Mouse (Mus musculus) heart, adult 2 months (tissue): ENCODE data around the gene Rhbdf2. TPM values are rescaled to one million over a fixed set of nuclear protein-coding genes. Genes with fewer than 3 reads are reported as not detected.

Experiments
- DNase-seq, 2 experiments: peaks; one replicate each; pipeline ENCODE4 v3.0.0; 2021
- H3K27ac ChIP-seq: fragments of 200-600 bp; 2 replicates; pipeline ENCODE4 v1.8.1; 2022
- H3K27me3 ChIP-seq: fragments of 200-500 bp; 2 replicates; pipeline ENCODE4 v1.6.1; 2012; ENCODE audit warnings: mild to moderate bottlenecking, low read length, inconsistent platforms, mixed read lengths; ENCODE audit not compliant: control insufficient read depth, insufficient read depth
- H3K36me3 ChIP-seq: fragments of 200-500 bp; 2 replicates; pipeline ENCODE4 v1.6.1; 2012; ENCODE audit warnings: low read length, inconsistent platforms; ENCODE audit not compliant: control insufficient read depth, insufficient read depth
- H3K4me1 ChIP-seq: fragments of 200-500 bp; 2 replicates; pipeline ENCODE4 v1.6.1; 2011; ENCODE audit warnings: low read length; ENCODE audit not compliant: control insufficient read depth, insufficient read depth
- H3K4me3 ChIP-seq: fragments of 200-600 bp; 2 replicates; pipeline ENCODE4 v1.8.1; 2022
- H3K79me2 ChIP-seq: fragments of 200-500 bp; replicated peaks from 2 replicates; pipeline ENCODE4 v1.6.1; 2012; ENCODE audit warnings: mild to moderate bottlenecking, inconsistent platforms, low read length, moderate library complexity, mixed read lengths; ENCODE audit not compliant: control insufficient read depth, insufficient read depth
- H3K9ac ChIP-seq: fragments of 200-500 bp; 2 replicates; pipeline ENCODE4 v1.6.1; 2012; ENCODE audit warnings: low read depth, mild to moderate bottlenecking, control low read depth, inconsistent platforms, low read length, mixed read lengths
- CTCF ChIP-seq: fragments of 200-600 bp; IDR thresholded peaks from 2 replicates; pipeline ENCODE4 v1.8.1; 2022; ENCODE audit warnings: antibody characterized with exemption, mild to moderate bottlenecking, moderate library complexity
- EP300 ChIP-seq: fragments of 200-500 bp; IDR thresholded peaks from 2 replicates; pipeline ENCODE4 v1.6.1; 2011; ENCODE audit warnings: low read depth, low read length, control low read depth; ENCODE audit not compliant: insufficient read depth
- POLR2A ChIP-seq: fragments of 200-500 bp; IDR thresholded peaks from 2 replicates; pipeline ENCODE4 v1.6.1; 2011; ENCODE audit warnings: mild to moderate bottlenecking, low read depth, low read length, control low read depth; ENCODE audit not compliant: insufficient read depth
- WGBS: fragments of 180-500 bp; shearing (Covaris S2); methylation state at CpG from one replicate; pipeline ENCODE4 v1.1.7; 2018; 5-methylcytosine and 5-hydroxymethylcytosine counted together
- intact Hi-C: fragments of 180-260 bp; cut with DNase I; formaldehyde crosslinking; loops from one replicate; pipeline ENCODE4 v1.15.1; 2025
- polyA plus RNA-seq: library from polyadenylated mRNA; depleted of rRNA; stranded (reverse); fragments of >200 nt; gene quantifications from 2 replicates; pipeline ENCODE4 v1.2.3, GENCODE M21; 2012
- total RNA-seq, 2 experiments: library from RNA; stranded (reverse); gene quantifications; 2 replicates each; pipeline ENCODE4 v1.2.3; 2021

The Rhbdf2 gene
- total and polyA plus RNA-seq, 3 experiments = 10.8 to 19.2 (median 11.2) TPM

GRCm38 (mm10) chr11:116648213-116648921 lies 21.5 kb upstream of the Rhbdf2 start:
- H3K79me2 ChIP-seq = no peaks in the 10 kb centered on the region
- no peak for TF ChIP-seq CTCF
- TF ChIP-seq POLR2A = 0 out of 2 replicates have a peak, but pooled peaks have one; percentile 40
- 0 out of 2 replicates have a peak, but pooled peaks have one; percentile 7 for TF ChIP-seq EP300
- WGBS = 38% methylated on average over 18 of the region's 18 CpGs
- peak; percentile 78 to 84 for DNase-seq
- peak overlapping the region; percentile 82 for H3K27ac ChIP-seq
- no peak overlapping the region for H3K4me3 ChIP-seq
- no peaks in the 10 kb centered on the region for H3K36me3 ChIP-seq
- H3K9ac ChIP-seq = peak overlapping the region; percentile 35
- no peaks in the 10 kb centered on the region; the same call in 1 of the 2 replicates for H3K27me3 ChIP-seq
- H3K4me1 ChIP-seq = peaks cover 7% of the 10 kb centered on the region
- intact Hi-C loops = no loop called here

DNA sequence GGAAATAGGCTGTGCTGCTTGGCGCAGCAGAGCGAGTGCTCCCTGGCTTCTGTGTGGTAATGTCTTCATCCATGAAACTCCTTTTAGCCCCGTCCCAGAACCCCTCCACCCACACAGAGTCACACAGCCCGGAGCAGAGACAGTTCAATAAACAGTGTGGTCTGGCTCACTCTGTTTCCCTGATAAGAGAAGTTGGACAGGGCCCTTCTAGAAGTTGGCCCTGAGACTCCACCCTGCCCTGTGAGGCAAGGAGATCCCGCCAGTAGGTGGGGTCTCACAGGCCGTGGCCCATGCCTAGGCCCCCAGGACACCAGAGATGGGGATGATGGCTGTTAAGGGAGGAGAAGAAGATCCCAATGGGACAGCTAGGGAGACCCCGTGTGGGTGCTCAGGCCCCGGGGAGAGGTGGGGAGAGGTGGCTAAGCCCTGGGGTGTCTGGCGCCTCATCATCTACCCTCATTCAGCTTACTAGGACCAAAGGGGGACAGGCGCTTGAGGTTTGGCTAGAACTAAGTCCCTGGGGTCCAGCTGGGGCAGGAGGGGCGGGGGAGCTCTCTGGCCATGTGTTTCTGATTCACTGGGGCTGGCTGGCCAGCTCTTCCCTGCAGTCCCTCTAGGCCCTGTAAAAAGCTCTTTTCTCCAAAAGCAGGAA lies 20.6 kb upstream of the Rhbdf2 start:
- peak; percentile 38 for TF ChIP-seq CTCF
- TF ChIP-seq EP300 = no peak; the same call in 1 of the 2 replicates
- no peak; the same call in 1 of the 2 replicates for TF ChIP-seq POLR2A
- WGBS = 58% methylated on average over 11 of the region's 11 CpGs
- H3K36me3 ChIP-seq = no peaks in the 10 kb centered on the region
- no peaks in the 10 kb centered on the region for H3K79me2 ChIP-seq
- peak; percentile 81 to 85 for DNase-seq
- 0 out of 2 replicates have a peak overlapping the region, but pooled peaks have one; percentile 10 for H3K9ac ChIP-seq
- H3K27ac ChIP-seq = peak overlapping the region; percentile 82
- no peaks in the 10 kb centered on the region for H3K27me3 ChIP-seq
- intact Hi-C loops = no loop called here
- peaks cover 7% of the 10 kb centered on the region for H3K4me1 ChIP-seq
- no peak overlapping the region for H3K4me3 ChIP-seq

GRCm38 (mm10) chr11:116646771-116647170 lies 20.0 kb upstream of the Rhbdf2 start:
- 89% methylated on average over 7 of the region's 7 CpGs for WGBS
- no peak for TF ChIP-seq EP300
- TF ChIP-seq CTCF = no peak
- no peak for TF ChIP-seq POLR2A
- Histone ChIP-seq H3K36me3 (no peaks in the 10 kb centered on the region), H3K79me2 (no peaks in the 10 kb centered on the region), H3K4me3 (no peak overlapping the region), H3K27ac (peak overlapping the region; percentile 82), H3K27me3 (no peaks in the 10 kb centered on the region), H3K4me1 (peaks cover 7% of the 10 kb centered on the region), H3K9ac (no peak overlapping the region)
- intact Hi-C loops = no loop called here
- peak in 1 of 2 experiments; percentile 9 for DNase-seq

DNA sequence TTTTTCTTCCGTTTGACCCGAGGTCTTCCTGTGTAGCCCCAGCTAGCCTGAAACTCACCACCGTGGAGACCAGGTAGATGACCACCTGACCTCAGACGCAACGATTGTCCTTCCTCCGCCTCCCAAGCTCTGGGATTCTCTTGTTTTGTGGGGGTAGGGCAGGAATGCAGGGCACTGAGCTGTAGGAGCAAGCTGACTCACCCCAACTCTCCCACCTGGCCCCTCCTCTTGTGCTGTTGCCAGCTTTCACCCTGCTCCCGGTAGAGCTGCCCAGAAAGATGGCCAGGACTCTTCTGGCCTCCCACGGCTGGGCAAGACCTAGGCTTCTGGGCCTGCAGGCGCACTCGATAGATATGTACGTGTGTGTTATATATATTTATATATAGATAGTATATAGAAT lies 19.3 kb upstream of the Rhbdf2 start:
- peak in 1 of 2 experiments; percentile 19 for DNase-seq
- peak overlapping the region; percentile 82 for H3K27ac ChIP-seq
- WGBS = 69% methylated on average over 11 of the region's 11 CpGs
- H3K79me2 ChIP-seq = no peaks in the 10 kb centered on the region
- H3K27me3 ChIP-seq = no peaks in the 10 kb centered on the region
- no peak for TF ChIP-seq CTCF
- TF ChIP-seq EP300 = no peak
- TF ChIP-seq POLR2A = no peak
- H3K4me1 ChIP-seq = peaks cover 7% of the 10 kb centered on the region
- H3K9ac ChIP-seq = no peak overlapping the region
- no peaks in the 10 kb centered on the region for H3K36me3 ChIP-seq
- H3K4me3 ChIP-seq = no peak overlapping the region
- intact Hi-C loops = no loop called here

GRCm38 (mm10) chr11:116645446-116646110 lies 18.8 kb upstream of the Rhbdf2 start:
- intact Hi-C loops = no loop called here
- H3K9ac ChIP-seq = no peak overlapping the region

More at GRCm38 (mm10) chr11:116645446-116646110, 18.8 kb upstream of the Rhbdf2 start:
- Histone ChIP-seq H3K36me3 (no peaks in the 10 kb centered on the region), H3K27me3 (no peaks in the 10 kb centered on the region), H3K27ac (peak overlapping the region; percentile 48), H3K4me3 (no peak overlapping the region), H3K4me1 (peaks cover 7% of the 10 kb centered on the region), H3K79me2 (no peaks in the 10 kb centered on the region)
- peak in 1 of 2 experiments; percentile 5 for DNase-seq
- 76% methylated on average over 8 of the region's 8 CpGs for WGBS
- TF ChIP-seq POLR2A (no peak), EP300 (no peak), CTCF (no peak)
